Mouse (Mus musculus) c-Kit-negative CD71-positive TER-119-positive erythroid progenitor cells, embryonic 14.5 days (primary cell): ENCODE data around the gene Scamp2.

Source experiments
- DNase-seq: peaks from one replicate; pipeline ENCODE4 v3.0.0-alpha.2; 2013; ENCODE audit warnings: low read depth, low spot score

The Scamp2 gene

DNA sequence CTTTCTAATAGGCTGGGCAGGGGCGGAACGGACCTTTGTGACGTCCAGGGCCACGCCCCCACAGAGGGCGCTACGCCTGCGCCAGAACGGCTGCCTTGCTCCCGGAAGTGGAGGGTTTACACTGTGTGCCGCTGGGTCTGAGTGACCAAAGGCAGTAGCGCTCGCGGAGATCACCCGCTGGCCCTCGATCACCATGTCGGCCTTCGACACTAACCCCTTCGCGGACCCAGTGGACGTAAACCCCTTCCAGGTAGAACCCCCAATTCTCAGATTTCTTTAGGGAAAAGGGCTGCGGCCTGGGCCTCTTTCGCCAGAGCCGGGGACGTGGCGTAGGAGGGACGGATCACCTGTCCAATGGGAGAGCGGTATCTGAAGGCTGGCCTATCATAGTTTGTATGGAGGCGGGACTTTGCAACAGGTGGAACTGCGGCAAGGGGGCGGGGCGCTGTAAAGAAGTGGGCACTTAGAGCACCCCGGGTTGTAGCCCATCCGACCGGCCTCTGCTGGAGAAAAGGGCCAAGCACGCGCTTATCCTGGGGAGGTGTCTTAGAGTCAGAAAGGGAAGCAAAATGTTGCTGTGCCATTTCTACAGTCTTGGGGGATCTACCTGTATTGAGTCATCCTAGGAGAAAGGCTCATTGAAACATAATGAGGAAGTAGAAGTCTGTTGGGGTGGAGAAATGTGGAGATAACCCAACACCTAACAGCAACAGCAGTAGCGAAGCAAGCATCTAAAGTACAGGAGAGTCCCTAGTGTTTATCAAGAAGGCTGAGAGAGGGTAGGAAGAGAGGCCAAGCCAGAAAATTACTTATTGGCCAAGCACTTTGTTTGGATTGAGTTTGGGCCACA, at the start of gene Scamp2:
Scamp2 (plus strand) TSS at position 83 of the 850 bp plus-strand sequence.
- DNase-seq, result peak; percentile 87

DNA sequence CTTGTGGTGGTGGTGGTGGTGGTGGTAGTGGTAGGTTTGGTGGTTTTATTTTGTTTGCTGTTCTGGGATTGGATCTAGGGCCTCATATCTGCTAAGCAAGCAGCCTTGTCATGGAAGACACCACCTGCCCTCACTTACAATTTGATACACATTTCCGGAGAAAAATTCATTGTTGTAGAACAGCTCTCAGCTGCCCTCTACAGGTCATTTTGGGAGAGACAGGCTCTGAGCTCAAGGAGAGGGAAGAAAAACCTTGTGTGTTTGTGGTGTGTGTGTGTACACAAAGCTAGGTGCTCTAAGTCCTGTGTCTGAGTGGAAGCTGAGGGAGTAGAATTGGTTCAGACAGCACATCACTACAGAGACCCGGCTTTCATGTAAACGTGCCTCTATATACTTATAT, 43.6 kb upstream of the Scamp2 start:
- peak; percentile 55 for DNase-seq

DNA sequence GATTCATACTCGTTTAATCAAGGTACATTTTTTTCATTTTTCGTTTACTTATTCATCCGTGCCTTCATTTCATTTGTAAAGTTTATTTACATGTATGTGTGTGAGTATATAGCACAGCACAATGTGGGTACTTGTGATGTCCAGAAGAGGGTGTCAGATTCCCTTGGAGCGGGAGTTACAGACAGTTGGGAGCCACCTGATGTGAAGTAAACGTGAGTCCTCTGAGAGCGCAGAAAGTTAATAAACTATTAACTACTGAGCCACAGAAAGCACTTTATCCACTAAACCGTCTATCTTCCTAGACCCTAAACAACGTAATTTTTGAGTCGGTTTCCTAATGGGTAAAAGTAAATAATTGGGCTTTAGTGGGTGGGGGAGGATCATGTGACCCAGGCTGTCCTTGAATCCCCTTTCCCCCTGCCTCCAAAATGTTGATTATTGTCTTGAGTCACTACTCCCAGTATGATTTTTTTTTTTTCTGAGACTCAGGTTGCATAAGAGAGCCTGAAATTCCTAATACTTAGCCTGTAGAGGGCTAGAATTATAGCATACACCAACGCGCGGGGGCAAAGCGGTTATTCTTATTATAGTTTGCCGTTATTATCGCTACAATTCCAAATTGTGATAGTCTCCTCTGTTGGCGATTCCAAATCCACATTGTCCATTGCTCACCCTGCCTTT, 40.2 kb upstream of the Scamp2 start:
- no peak for DNase-seq

DNA sequence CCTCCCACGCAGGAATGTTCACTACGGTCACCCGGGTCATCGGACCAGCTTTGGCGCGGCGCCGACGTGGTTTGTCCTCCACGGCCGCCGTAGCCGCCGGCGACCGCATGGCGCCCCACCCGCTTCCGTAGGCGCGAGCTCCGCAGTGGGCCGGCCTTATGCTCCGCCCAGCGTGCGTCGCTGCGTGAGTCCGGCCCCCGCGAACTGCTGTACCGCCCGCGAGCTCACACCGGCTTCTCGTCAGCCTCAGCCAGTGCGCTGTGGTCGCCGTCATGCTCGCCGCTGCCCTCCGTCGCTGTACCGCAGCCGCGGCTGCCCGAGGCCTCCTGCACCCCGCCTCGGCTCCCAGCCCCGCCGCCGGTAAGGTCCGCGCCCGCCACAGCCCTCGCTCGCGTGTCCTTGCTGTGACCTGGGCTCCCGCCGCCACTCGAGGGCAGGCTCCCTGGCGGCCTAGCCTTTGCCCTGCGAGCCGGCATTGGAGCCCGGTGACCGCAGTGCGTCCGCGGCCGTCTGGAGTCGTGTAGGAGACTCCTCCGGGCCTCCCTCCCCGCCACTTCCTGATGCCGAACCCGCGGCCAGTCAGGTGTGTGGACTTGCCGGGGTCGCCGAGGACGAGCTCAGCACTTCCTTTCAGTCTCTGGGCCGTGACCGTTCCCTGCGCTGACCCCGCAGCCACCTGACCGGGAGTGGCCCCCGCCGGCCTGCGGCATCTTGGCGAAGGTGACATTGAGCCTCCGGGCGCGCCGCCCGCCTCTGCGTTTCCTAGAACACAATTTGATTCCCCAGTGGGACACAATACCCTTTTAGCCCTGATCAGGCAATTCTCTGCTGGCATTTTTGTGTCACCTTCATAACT, 39.5 kb upstream of the Scamp2 start, which contains the start of gene Cox5a:
Cox5a (plus strand) TSS at position 219 of the 856 bp plus-strand sequence.
- DNase-seq, result peak; percentile 84

DNA sequence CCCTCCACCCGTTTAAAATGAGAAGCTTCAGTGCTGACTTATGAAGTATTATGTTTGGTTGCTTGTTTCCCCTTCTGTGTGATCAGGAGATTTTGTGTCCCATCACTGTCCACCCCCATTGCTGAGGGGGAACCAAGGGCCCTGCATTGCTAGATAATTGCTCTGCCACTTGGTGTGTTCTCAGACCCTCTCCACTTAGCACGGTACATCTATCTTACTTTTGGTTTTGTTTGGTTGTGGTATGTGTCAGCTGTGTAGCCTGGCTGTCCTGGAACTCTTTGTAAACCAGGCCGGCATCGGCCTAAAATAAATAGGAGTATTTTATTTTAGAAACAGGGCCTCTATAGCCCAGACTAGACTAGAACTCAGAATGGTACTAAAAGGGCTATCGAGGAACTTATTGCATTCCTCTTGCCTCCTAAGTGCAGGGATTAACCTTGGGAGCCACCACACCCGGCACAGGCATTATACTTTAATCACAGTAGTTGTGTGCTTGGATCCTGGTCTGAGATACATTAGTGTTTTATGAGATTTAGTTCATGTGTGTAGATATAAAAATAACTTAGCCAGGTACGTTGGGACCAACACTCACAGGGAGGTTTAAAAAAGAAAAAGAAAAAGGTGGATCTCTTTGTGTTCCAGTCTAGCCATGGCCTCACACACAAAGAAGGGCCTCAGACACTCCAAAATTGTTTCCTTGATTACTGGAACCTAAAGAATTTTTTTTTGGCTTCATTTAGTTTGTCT, 38.5 kb upstream of the Scamp2 start:
- no peak for DNase-seq

DNA sequence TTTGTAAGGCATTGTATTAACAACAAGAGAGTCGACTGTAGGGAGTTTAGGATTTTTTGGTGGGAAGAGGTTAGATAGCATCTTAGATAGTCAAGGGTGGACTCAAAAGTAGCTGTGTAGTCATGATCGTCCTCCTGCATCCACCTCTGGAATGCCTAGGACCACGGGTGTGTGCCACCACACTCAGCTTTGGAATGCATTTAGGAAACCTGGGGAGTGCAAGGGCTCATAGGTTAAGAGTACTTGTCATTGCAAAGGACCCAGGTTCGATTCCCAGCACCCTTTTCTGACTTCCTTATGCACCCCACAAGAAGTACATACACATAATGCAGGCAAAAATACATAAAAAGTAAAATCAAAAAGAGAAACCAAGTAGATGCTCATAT, 37.9 kb upstream of the Scamp2 start:
- DNase-seq, result no peak

DNA sequence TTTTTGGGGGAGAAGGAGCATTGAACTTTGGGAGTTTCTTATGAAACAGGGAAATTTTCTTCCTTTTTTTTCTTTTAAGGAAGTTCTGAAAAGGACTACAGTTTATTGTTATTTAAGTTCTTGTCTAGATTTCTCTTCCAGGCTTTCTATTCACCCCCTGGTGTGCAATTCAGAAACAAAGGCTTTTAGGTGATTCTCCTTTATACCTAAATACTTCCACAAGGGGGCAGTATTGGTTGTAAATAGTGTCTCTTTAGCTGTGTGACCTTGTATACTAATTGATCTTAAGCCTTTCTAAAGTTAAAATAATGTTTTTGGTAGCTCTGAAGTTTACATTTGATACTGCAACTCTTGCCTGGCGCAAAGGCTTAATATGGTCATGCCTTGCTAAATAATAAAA, 37.0 kb upstream of the Scamp2 start:
- peak; percentile 64 for DNase-seq

DNA sequence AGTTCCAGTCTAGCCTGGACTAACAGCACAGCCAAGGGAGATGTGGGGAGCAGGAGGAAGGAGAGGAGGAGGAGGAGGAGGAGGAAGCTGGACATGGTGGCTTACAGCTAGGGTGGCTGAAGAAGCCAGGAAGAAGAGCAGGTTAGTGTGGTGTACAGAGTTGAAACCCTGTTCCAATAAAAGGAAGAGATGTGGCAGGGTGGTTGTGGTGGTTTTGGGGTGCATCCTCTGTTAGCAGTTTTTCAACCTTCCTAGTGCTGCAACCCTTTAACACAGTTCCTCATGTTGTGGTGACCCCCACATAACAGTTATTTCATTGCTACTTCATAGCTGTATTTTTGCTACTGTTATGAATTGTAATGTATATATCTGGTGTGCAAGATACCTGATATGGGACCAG, 36.3 kb upstream of the Scamp2 start:
- no peak for DNase-seq

DNA sequence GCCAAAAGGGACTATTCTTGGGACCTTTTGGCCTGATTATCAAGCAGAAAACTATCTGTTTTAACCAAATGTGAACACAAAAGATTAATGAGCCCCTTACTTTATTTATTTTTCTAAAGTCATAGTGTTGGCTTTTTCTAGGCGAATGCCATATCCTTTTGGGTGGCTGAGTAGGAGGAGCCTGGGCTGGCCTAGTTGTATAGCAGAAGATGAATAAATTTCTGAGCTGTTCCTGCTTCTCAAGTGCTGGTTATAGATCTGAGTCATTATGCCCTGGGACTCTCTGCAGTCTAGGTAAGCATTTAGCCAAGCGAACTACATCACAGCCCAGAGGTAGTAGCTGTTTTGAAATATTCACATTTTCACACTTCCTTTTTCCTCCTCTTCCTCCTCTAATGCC, 35.2 kb upstream of the Scamp2 start:
- no peak for DNase-seq

DNA sequence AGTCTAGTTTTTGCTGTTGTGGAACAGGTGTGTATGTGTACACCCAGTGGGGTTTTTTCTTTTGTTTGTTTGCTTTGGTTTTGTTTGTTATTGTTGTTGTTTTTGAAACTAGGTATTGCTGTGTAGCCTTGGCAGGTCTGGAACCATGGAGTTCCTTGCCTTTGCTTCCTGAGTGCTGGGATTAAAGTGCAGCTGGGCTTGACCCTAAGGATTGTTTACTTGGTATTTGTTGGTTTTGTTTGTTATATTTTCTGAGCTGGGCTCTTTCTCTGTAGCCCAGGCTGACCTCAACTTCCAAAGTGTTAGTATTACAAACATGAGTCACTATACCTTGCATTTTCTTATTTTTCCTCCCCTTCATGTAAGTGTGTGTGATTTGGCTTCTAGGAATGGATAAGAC, 34.3 kb upstream of the Scamp2 start:
- no peak for DNase-seq

DNA sequence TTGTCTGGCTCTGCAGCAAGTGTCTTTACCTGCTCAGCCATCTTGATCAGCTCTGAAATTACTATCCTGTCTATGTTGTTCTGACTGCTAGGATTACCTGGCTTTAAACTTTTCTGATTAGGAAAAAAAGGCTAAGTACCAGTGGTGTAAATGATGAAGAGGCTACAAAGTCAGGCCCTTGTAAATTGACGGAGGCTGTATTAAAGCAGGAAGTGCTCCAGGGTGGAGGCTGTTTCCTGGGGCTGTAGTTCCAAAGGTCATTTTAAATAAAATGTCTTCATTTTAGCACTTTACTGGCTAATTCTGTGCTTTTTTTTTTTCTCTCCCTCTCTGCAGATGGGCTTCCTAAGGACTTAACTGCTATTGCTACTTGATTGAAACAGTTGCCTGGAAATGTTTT, 28.8 kb upstream of the Scamp2 start:
- no peak for DNase-seq

DNA sequence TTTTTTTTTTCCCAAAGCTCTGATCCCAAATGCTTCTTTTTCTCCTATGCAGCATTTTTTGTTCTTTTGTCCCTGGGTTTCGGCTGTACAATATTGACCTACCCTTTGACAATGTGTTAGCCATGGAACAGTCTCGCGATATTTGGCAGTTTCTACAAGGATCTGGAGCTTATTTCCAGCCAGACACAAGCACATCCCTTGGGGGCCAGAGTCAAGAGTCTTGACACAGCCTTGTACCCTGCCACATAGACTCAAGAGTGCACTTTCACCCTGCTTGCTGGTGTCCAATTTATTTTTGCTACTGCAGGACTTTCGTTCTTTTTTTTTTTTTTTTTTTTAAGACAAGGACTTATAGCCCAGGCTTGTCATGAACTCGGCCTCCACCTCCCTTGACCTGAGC, 24.4 kb upstream of the Scamp2 start:
- DNase-seq, result no peak

DNA sequence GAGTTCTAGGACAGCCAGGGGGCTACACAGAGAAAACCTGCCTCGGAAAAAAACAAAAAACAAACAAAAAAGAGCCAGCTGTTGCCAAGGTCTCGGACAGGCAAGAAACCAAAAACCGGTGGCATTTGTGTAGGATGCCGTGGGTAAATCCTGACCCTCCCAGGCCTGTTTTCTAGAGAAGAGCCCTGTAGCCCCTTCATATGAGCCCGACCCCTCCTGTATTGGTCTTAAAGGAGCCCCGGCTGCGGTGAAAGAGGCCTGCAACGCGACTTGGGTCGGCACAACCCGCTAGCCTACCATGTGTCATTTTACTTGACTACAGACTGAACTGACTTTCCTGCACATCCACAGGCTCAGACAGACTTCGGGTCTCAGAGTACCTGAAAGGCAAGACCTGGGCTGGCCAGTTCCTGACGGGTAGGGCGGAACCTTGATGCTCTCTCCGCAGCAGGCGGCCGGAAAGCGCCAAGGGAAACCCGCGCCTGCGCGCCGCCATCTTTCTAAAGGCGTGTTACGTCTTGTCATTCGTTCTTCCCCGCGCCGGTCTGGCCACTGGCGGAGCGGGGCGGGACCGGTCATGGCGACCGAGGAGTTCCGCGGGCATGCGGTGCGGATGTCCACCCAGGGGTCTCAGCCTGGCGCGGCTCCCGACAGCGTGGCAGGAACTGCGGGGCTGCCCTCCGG, 23.6 kb upstream of the Scamp2 start, which contains the start of gene Fam219b:
Fam219b (plus strand) TSS at position 485 of the 684 bp plus-strand sequence.
- DNase-seq, result peak; percentile 80

DNA sequence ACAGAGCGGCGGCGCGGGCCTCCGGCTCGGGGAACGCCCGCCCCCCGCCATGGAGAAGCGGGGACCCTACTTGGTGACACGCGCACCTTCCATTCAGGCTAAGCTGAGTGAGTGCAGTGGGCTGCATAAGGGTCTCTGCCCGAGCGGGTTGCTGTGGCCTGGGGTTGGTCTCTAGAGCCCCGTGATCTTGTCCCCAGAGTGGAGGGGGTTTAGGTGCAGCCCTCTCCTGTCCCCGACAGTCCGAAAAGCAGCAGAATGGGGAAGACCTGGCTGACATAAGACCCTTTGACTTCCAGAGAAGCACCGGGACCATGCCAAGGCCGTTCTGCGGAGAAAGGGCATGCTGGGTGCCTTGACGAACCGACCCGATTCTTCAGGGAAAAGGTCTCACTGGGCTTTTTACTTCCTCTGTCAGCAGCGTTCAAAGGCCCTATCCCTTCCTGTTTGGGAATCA, 23.0 kb upstream of the Scamp2 start:
- no peak for DNase-seq

DNA sequence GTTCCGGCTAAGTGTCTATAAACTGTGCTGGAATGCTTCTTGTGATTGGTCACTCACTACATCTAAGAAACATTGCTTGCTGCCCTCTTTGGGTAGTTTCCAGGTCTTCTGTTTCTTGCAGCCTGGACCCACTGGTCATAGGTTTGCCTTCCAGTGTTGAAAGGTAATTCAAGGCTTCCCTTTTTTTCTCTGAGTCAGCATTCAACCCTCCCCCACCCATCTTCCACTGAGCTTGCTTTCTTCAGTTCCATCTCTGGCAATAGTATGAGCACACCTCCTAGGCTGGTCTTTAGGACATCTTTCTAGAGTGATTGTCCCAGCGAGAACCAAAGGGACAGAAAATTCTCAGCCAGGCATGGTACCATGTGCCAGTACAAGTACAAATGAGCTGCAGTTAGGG, 21.2 kb upstream of the Scamp2 start:
- DNase-seq, result no peak

DNA sequence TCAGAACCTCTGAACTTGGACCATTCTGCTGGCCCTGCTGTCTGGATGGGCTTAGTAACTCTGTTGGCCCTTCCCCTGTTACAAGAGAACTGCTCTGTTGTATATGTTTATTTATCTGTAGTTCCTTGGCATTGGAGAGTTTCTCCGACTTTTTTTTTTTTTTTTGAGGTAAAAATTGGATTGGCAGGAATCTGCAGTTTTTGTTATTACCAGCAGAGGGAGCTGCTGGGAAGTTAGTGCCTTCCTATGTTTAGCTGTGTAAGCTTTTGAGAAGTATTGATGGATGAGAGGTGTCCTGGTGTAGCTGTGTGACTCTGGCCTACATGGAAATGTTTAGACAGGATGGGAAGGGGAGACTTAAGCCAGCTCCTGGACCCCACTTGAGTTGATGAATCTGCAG, 19.4 kb upstream of the Scamp2 start:
- DNase-seq, result peak; percentile 45

DNA sequence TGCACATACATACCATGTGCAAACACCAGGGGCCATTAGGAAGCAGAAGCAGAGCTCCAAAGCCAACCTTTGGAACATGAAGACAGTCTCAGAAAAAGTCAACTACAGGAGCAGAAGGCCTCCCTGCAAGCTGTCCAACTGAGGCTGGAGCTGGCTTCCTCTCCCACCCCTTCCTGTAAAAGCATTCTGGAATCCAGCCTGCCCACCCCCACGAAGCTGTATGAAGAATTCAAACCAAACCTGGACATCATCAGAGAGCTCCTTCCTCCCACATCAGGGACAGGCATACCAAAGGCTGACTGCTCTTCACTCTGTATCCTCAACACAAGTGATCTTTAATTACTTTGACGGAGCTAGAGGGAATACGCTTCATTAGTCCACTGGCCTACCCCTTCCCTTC, 16.8 kb upstream of the Scamp2 start:
- no peak for DNase-seq

DNA sequence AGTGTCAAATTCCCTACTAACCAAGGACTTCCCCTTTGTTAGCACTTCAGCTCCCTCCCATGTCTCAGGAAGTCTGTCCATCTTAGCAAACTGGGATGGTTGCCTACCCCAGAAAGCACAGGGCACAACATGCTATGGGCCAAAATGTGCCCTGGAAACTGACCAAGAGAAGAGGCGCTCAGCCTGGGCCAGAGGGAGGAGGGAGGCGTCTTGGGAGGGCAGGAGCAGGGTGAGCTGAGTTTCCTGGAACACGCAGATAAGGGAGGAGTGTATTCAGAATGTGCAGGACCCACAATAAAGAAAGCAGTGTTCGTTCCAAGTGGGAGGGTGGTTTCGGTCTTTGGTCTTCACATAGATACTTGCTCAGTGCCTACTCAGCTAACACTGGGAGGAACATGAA, 13.5 kb upstream of the Scamp2 start:
- no peak for DNase-seq

DNA sequence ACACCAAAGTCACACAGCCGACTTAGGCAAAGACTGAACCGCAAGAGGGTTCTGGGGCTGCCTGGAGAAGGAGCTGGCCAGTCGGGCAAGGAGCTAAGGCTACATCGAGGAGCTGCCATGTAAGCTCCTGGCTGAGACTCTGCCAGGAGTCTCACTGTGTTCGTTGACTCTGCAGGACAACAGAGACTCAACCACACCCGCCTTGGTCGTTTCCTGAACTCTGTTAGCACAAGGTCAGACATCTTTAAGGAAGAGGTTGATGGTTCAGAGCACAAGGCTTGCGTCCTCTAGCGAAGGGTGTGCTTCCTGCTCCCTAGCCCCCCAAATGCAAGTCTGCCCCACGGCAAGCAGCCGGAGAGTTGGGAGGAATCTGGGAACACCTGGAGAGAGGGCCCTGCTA, 12.9 kb upstream of the Scamp2 start:
- DNase-seq, result no peak

DNA sequence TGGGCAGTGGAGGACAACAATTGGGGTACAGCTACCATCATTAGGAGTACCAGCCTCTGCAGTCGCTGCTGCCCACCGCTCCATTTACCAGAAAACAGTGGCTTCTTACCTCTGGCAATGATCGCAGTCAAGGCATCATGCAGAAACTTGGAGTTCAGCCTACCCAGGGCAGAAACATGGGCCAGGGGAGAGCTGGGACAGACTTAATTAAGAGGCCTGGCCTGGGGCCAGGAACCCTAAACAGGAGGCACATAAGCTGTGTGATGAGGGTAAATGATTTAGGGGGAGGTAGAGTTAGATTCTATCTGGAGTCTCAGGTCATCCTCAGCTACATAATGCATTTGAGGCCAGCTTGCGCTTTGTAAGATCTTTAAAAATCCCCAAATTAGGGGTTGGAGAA, 11.6 kb upstream of the Scamp2 start:
- no peak for DNase-seq
